Mouse (Mus musculus) G1E (cell line): ENCODE results near the gene Sept4. TPM values are rescaled to one million over a fixed set of nuclear protein-coding genes. Genes with fewer than 3 reads are reported as not detected.

Source experiments
- ATAC-seq: 2 replicates; pipeline ENCODE4 v1.8.0; 2016; ENCODE audit warnings: mild to moderate bottlenecking; ENCODE audit not compliant: insufficient number of reproducible peaks, poor library complexity, low FRiP score, severe bottlenecking; ENCODE audit errors: extremely low read depth
- DNase-seq: peaks from one replicate; pipeline ENCODE4 v3.0.0; 2012; ENCODE audit warnings: low spot score
- H3K27me3 ChIP-seq: 2 replicates; pipeline ENCODE4 v1.6.1; 2012; ENCODE audit warnings: mild to moderate bottlenecking, low read length, inconsistent platforms; ENCODE audit not compliant: insufficient read depth
- H3K36me3 ChIP-seq: replicated peaks from 2 replicates; pipeline ENCODE3; 2012; ENCODE audit warnings: mild to moderate bottlenecking, inconsistent platforms
- H3K4me1 ChIP-seq: 2 replicates; pipeline ENCODE4 v1.6.1; 2012; ENCODE audit warnings: low read depth, low read length, inconsistent platforms, mixed read lengths; ENCODE audit not compliant: insufficient read depth
- H3K4me3 ChIP-seq: 2 replicates; pipeline ENCODE4 v1.5.1; 2012; ENCODE audit warnings: low read depth, mild to moderate bottlenecking, inconsistent platforms, low read length, moderate library complexity, mixed read lengths
- H3K9me3 ChIP-seq: replicated peaks from 2 replicates; pipeline ENCODE4 v1.6.1; 2012; ENCODE audit warnings: inconsistent platforms
- CTCF ChIP-seq: IDR thresholded peaks from 2 replicates; pipeline ENCODE4 v1.5.1; 2012; ENCODE audit warnings: low read depth, low read length, inconsistent platforms, mixed read lengths
- GATA1 ChIP-seq: IDR thresholded peaks from 2 replicates; pipeline ENCODE4 v1.6.1; 2012; ENCODE audit warnings: borderline replicate concordance, low read length, inconsistent platforms, mixed read lengths
- GATA2 ChIP-seq: IDR thresholded peaks from 2 replicates; pipeline ENCODE4 v1.6.1; 2012; ENCODE audit warnings: low read depth, low read length, inconsistent platforms, borderline replicate concordance
- POLR2AphosphoS5 ChIP-seq: IDR thresholded peaks from 2 replicates; pipeline ENCODE4 v1.6.1; 2012; ENCODE audit warnings: low read depth, low read length, inconsistent platforms; ENCODE audit not compliant: insufficient replicate concordance
- TAL1 ChIP-seq: conservative IDR thresholded peaks from 2 replicates; pipeline ENCODE4 v1.6.1; 2012; ENCODE audit warnings: low read depth, low read length, inconsistent platforms, mixed read lengths
- polyA plus RNA-seq: library from polyadenylated mRNA; stranded (reverse); fragments of >175 nt; gene quantifications from 2 replicates; pipeline ENCODE4 v1.2.3, GENCODE M21; 2012
- total RNA-seq, 2 experiments: library from RNA; stranded (forward) in 1 of 2; stranded (reverse) in 1 of 2; fragments of 200-1000 nt in 1 of 2; fragments of >200 nt in 1 of 2; fragmentation: Nextera tagmentation in 1 of 2; gene quantifications; 2 replicates each; pipeline ENCODE4 v1.2.3; 2014 to 2017

The Sept4 gene
- total and polyA plus RNA-seq, 3 experiments = 0.91 to 2.6 TPM; not detected in 1

DNA sequence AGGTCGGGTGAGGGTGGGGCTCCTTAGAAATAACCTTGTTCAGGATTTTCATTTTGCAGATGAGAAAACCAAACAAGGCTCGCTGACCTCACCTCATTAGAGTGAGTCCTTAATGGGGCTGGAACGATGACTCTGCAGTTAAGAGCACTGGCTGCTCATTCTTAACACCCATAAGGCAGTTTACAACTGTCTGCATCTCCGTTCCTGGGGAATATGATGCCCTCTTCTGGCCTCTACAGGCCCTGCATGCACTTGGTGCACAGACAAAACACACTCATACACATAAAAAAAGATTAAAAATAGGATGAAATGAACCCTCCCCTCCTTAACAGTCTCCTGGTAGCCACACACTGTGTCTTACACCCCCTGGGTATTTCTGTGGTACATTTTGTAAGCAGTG is 40.7 kb upstream of the Sept4 start:
- H3K9me3 ChIP-seq = no peaks in the 10 kb centered on the region
- TF ChIP-seq CTCF (no peak), GATA2 (no peak), TAL1 (no peak), POLR2AphosphoS5 (no peak), GATA1 (no peak)
- peaks cover 10% of the 10 kb centered on the region for H3K4me1 ChIP-seq
- no peak overlapping the region for H3K4me3 ChIP-seq
- peaks cover 2% of the 10 kb centered on the region; the same call in 1 of the 2 replicates for H3K27me3 ChIP-seq
- no peaks in the 10 kb centered on the region for H3K36me3 ChIP-seq
- no peak for DNase-seq
- no peak for ATAC-seq

DNA sequence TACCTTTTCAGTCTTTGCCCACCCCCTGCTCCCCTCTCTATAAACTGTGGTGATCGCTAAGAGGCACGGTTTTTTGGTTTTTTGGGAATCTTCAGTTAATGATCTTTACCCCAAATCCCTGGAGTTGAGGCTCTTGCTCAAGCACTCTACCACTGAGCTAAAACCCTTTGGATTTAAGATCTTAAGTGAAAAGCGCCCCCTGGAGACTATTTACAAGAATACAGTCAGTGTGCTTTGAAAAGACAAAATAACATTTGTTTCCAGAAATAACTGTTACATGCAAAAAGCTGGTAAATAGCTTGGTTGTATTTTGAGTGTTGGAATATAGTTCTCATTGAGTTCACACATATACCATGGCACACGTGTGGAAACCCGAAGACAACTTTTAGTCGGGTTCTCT is 37.0 kb upstream of the Sept4 start:
- DNase-seq (no peak), ATAC-seq (no peak)
- H3K4me1 ChIP-seq = peaks cover 3% of the 10 kb centered on the region; the same call in 1 of the 2 replicates

DNA sequence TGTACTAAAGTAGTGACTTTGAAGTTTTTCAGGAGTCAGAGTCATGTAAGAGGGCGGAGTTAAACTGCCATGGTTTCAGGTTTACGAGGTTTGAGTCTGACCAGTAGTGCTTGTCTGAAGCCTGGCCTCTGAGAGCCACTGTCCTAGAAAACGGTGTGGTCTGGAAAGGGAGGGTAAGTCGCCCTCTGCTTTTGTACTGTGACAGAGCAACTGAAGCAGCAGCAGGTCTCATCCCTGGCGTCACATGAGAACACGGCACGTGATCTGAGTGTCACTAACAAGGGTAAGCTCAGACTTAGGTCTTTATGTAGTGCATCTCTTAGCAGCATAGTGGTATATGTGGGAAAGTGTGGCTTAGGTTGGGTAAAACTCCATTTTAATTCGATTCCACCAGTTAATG is 26.4 kb upstream of the Sept4 start:
- H3K36me3 ChIP-seq = no peaks in the 10 kb centered on the region
- DNase-seq (no peak), ATAC-seq (no peak)
- H3K4me1 ChIP-seq = peaks cover 3% of the 10 kb centered on the region
- no peak for TF ChIP-seq TAL1
- H3K9me3 ChIP-seq = no peaks in the 10 kb centered on the region
- H3K27me3 ChIP-seq = peaks cover 17% of the 10 kb centered on the region
- H3K4me3 ChIP-seq = no peak overlapping the region

More for the DNA sequence above, 37.0 kb upstream of the Sept4 start:
- H3K4me3 ChIP-seq = no peak overlapping the region
- H3K27me3 ChIP-seq = no peaks in the 10 kb centered on the region
- H3K36me3 ChIP-seq = no peaks in the 10 kb centered on the region
- TF ChIP-seq GATA1 (no peak), POLR2AphosphoS5 (no peak), GATA2 (no peak), TAL1 (no peak), CTCF (no peak)
- H3K9me3 ChIP-seq = no peaks in the 10 kb centered on the region

DNA sequence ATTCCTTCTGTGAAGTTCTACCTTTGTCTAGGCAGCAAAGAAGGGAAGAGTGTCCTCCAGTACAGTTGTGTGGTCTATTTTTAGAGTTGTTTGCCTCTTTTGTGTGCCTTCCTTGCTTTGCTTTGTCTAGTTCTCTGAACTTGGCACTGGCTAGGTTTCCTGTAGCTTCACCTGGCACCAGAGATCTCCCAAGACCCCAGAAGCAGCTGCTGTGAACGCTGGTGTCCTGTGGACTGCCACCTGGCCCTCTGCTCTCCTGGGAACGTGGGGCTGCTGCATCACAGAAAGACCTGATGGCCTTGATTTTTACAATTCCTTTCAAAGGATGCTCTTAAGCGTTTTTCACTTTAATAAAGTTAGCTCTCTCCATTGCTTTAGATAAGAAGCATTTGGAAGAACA is 25.8 kb upstream of the Sept4 start:
- no peaks in the 10 kb centered on the region for H3K36me3 ChIP-seq
- peaks cover 3% of the 10 kb centered on the region for H3K4me1 ChIP-seq
- ATAC-seq = no peak
- no peaks in the 10 kb centered on the region for H3K9me3 ChIP-seq
- TF ChIP-seq POLR2AphosphoS5 (no peak), TAL1 (no peak)
- H3K27me3 ChIP-seq = peaks cover 19% of the 10 kb centered on the region
- no peak for DNase-seq
- H3K4me3 ChIP-seq = no peak overlapping the region

DNA sequence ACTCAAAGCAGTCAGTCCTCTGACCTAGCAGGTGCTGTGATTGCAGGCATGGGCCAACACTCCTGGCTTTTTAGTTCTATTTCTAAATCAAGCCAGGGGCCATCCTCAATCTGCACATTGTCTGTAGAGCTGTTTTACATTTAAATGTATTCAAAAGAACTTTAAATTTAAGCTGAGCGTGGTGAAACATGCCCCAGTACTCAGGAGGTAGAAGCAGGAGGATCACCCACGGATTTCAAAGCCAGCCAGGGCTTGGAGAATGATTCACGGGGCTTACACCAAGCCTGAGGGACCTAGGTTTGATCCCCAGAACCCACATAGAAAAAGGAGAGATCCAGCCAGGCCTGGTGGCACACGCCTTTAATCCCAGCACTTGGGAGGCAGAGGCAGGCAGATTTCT is 15.4 kb upstream of the Sept4 start:
- TF ChIP-seq TAL1 (no peak), CTCF (no peak), GATA1 (no peak), POLR2AphosphoS5 (no peak), GATA2 (no peak)
- Histone ChIP-seq H3K9me3 (no peaks in the 10 kb centered on the region), H3K4me3 (no peak overlapping the region), H3K4me1 (no peaks in the 10 kb centered on the region), H3K27me3 (peaks cover 24% of the 10 kb centered on the region), H3K36me3 (no peaks in the 10 kb centered on the region)
- no peak for ATAC-seq
- no peak for DNase-seq

DNA sequence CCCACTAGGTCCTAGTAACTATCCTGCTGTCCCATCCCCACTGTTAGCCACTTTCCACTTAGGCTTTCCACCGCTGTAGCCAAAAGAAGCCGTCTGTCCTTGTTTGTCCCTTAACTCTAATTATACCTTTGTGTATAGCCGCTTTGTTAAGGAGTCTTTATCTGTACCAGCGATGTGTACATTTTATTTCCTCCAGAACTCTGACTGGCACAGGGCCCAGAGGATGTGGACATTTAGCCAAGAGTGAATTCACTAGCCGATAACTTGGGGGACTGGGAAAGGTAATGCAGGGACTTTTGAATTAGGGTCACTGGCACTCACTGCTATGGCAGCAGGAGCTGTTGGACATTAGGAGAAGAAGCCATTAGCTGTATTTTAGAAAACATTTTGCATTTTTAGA is 14.3 kb upstream of the Sept4 start:
- ATAC-seq (no peak), DNase-seq (no peak)
- Histone ChIP-seq H3K27me3 (peaks cover 24% of the 10 kb centered on the region), H3K36me3 (no peaks in the 10 kb centered on the region), H3K4me1 (no peaks in the 10 kb centered on the region), H3K4me3 (no peak overlapping the region), H3K9me3 (no peaks in the 10 kb centered on the region)
- TF ChIP-seq GATA1 (no peak), POLR2AphosphoS5 (no peak), CTCF (no peak), TAL1 (no peak), GATA2 (no peak)

DNA sequence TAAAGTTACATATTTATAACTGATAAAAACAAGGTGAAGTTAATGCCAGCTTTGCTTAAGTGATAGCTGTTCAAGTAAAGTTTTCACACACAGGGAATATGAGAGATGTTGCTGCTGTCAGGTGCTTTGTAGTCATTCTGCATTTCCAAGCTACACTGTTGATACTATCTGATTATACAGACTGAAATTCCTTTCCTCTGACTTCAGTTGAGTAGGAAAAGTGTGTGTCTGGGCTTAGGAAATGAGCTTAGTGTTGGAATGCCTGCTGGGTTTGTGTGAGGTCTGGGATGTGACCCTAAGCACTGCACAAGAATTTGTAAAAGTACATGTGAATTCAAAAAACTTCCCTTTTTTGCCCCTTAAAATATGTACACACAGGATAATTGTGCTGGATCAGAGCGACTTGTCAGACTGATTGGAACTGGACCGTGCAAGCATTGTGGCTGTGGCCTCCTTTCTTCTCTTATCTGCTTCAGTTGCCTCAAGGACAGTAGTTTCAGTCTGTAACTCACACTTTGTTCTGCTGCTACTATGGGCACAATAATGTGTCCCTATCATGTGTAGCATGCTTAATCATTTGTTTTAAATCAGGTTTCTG is 13.5 kb upstream of the Sept4 start:
- H3K4me3 ChIP-seq = no peak overlapping the region

More for the DNA sequence above, 13.5 kb upstream of the Sept4 start:
- no peak for ATAC-seq
- Histone ChIP-seq H3K4me1 (no peaks in the 10 kb centered on the region), H3K27me3 (peaks cover 28% of the 10 kb centered on the region), H3K9me3 (no peaks in the 10 kb centered on the region), H3K36me3 (no peaks in the 10 kb centered on the region)
- TF ChIP-seq GATA2 (no peak), TAL1 (no peak), POLR2AphosphoS5 (no peak), CTCF (no peak), GATA1 (no peak)
- DNase-seq = no peak
